ENCODE assay signal across 17 mouse cellular contexts in genomic region chr15:85329096-85329495, GRCm38 (mm10).
"Had no signal": no experiment of that assay in that cellular context is flagged by ENCODE, and none has a peak within 500 bp of the region (broad histone marks: within the 10 kb centered on the region; RNA-seq: fewer than 3 reads in every experiment).

No protein-coding gene starts in this region.

- H3K36me3 ChIP-seq: limb, embryonic 10.5 days; limb, embryonic 13.5 days; midbrain, embryonic 10.5 days; midbrain, embryonic 13.5 days; neural tube, embryonic 13.5 days had no signal

- H3K27me3 ChIP-seq: limb, embryonic 13.5 days; midbrain, embryonic 13.5 days; neural tube, embryonic 13.5 days had no signal

- H3K4me3 ChIP-seq: layer of hippocampus, adult 2 months; limb, embryonic 10.5 days; limb, embryonic 13.5 days; megakaryocyte, embryonic 14.5 days; midbrain, embryonic 10.5 days; midbrain, embryonic 13.5 days; myocyte; neural tube, embryonic 13.5 days had no signal

- H3K4me2 ChIP-seq: limb, embryonic 13.5 days; lung, embryonic 14.5 days; midbrain, embryonic 13.5 days; neural tube, embryonic 13.5 days had no signal

- H3K9ac ChIP-seq: limb, embryonic 13.5 days; liver, embryonic 14.5 days; lung, embryonic 14.5 days; midbrain, embryonic 13.5 days; neural tube, embryonic 13.5 days had no signal

- ATAC-seq: lung, postnatal 0 days; midbrain, embryonic 13.5 days; midbrain, embryonic 16.5 days had no signal

- H3K27ac ChIP-seq: layer of hippocampus, adult 2 months; limb, embryonic 10.5 days; limb, embryonic 13.5 days; liver, embryonic 14.5 days; macrophage; midbrain, embryonic 10.5 days; midbrain, embryonic 13.5 days; neural tube, embryonic 13.5 days had no signal

- H3K4me1 ChIP-seq: limb, embryonic 10.5 days; limb, embryonic 13.5 days; midbrain, embryonic 10.5 days; midbrain, embryonic 13.5 days; neural tube, embryonic 13.5 days had no signal

- H3K9me3 ChIP-seq: limb, embryonic 10.5 days; limb, embryonic 13.5 days; midbrain, embryonic 10.5 days; midbrain, embryonic 13.5 days; neural tube, embryonic 13.5 days had no signal

- DNase-seq: kidney, adult 9 months; kidney, postnatal 14 days; layer of hippocampus, adult 9-11 months; retina, postnatal 1 day had no signal
